Mouse (Mus musculus): Measurements from ENCODE around the gene Arhgap32.

DNA sequence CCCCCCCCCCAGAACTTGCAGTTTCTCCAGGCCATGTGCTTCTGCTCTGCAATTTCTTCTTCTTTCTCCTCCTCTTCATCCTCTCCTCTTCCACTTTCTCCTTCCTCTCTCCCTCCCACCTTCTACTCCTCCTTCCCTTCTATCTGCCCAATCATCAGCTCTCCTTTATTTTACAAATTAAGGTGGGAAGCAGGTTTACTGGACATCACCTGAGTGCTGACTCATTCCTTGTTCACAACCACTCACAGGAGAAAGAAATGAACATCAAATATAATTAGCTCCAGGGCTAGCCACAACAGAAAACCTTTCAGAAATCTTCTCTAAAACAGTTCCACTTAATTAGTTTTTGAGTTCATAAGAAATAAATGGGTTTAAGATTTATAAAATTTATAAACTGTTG is 20.3 kb downstream of the Arhgap32 start:
- no peak for TF ChIP-seq CTCF (IDR thresholded peaks at IDR 0.05; ENCODE audit: insufficient read depth, low read depth, low read length)
- no peak for TF ChIP-seq POLR2A (IDR thresholded peaks at IDR 0.05; ENCODE audit: insufficient read depth, low read depth, low read length)
